In the genomic region with DNA sequence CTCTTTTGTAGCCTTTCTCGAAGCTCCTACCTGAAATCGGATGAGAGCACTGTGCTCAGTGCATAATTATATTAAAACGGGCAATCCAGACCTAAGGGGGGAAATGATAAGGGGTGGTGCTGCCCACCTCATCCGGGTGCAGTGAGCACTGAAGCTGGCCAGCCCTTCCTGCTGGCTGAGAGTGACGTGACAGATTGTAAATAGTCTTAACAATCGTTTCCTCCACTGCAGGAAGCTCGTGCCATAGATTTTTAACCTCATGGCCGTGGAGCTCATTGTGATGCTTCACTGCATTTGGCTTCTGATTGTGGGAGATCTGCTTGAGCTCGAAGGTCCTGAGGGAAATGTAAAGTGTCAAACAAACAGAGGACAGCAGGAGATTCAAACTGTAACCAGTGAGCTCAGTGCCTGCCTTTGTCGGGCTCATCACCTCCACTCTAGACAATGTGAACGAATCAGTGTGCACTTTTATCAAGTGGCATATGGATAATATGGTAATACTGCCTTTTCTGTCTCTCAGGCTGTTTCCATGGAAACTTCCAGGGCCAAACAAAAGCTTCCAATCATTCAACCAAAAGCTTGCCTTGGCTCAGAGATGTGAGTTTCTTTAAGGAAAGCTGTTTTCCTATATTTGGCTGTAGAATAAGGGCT, we compare ENCODE assay signal across 9 mouse cellular contexts. TPM values are rescaled to one million over a fixed set of nuclear protein-coding genes. Genes with fewer than 3 reads are reported as not detected.
A peak's percentile ranks its signal among the peaks of the same experiment; 100 is the strongest.
DNase-seq lines count a peak whose midpoint lies in the region; ATAC-seq and TF ChIP-seq lines count a peak whose summit lies in the region.
"Had no signal": no experiment of that assay in that cellular context is flagged by ENCODE, and none has a peak within 500 bp of the region (broad histone marks: within the 10 kb centered on the region; RNA-seq: fewer than 3 reads in every experiment).

No protein-coding gene starts in this region.

- no peak for DNase-seq in heart, postnatal 14 days
- DNase-seq in forebrain, embryonic 11.5 days (ENCODE audit: low spot score) = no peak
- peak; percentile 54 for DNase-seq in kidney, postnatal 0 days (ENCODE audit: low spot score)
- peak; percentile 59 for DNase-seq in midbrain, postnatal 0 days (ENCODE audit: low spot score)
- no peak for DNase-seq in cerebellum, adult 11 months
- DNase-seq in left cerebral cortex, adult 8-10 months (ENCODE audit: low spot score in 2 of 2) = no peak
- DNase-seq in right cerebral cortex, postnatal 14 days = no peak

- WGBS in heart, embryonic 14.5 days = 59% methylated on average over 11 of the region's 11 CpGs
- 49% methylated on average over 11 of the region's 11 CpGs for WGBS in forebrain, embryonic 11.5 days
- WGBS in kidney, postnatal 0 days = 31% methylated on average over 11 of the region's 11 CpGs
- 7% methylated on average over 11 of the region's 11 CpGs for WGBS in midbrain, postnatal 0 days

- no peak overlapping the region for H3K9ac ChIP-seq in heart, embryonic 14.5 days (ENCODE audit: low read length)
- no peak overlapping the region for H3K9ac ChIP-seq in forebrain, embryonic 11.5 days (ENCODE audit: low read length)
- 0 out of 2 replicates have a peak overlapping the region, but pooled peaks have one; percentile 23 for H3K9ac ChIP-seq in kidney, postnatal 0 days (ENCODE audit: low read depth, low read length)
- no peak overlapping the region for H3K9ac ChIP-seq in midbrain, postnatal 0 days (replicated peaks; ENCODE audit: low read length, poor library complexity, severe bottlenecking)
- H3K9ac ChIP-seq: limb, embryonic 12.5 days had no signal

- no peak for TF ChIP-seq CTCF in kidney, postnatal 0 days (IDR thresholded peaks at IDR 0.05; ENCODE audit: low read depth)
- TF ChIP-seq CTCF in midbrain, postnatal 0 days (IDR thresholded peaks at IDR 0.05) = no peak

- peaks cover 3 to 7% of the 10 kb centered on the region in 2 experiments; a peak in 2 of 4 replicates for H3K4me1 ChIP-seq in heart, embryonic 14.5 days (ENCODE audit: control insufficient read depth in 2 of 2, insufficient read depth in 2 of 2, low read length in 2 of 2)
- H3K4me1 ChIP-seq in forebrain, embryonic 11.5 days (replicated peaks; ENCODE audit: control insufficient read depth, insufficient read depth, low read length) = peaks cover 5% of the 10 kb centered on the region
- no peaks in the 10 kb centered on the region for H3K4me1 ChIP-seq in kidney, postnatal 0 days (replicated peaks; ENCODE audit: insufficient read depth, low read length)
- peaks cover 3% of the 10 kb centered on the region for H3K4me1 ChIP-seq in midbrain, postnatal 0 days (ENCODE audit: insufficient read depth, low read length)
- H3K4me1 ChIP-seq: limb, embryonic 12.5 days had no signal

- no peaks in the 10 kb centered on the region for H3K9me3 ChIP-seq in heart, embryonic 14.5 days (ENCODE audit: control insufficient read depth, low read length)
- H3K9me3 ChIP-seq in forebrain, embryonic 11.5 days (ENCODE audit: control insufficient read depth, low read length) = no peaks in the 10 kb centered on the region
- H3K9me3 ChIP-seq in kidney, postnatal 0 days (replicated peaks; ENCODE audit: low read length) = no peaks in the 10 kb centered on the region
- no peaks in the 10 kb centered on the region for H3K9me3 ChIP-seq in midbrain, postnatal 0 days (ENCODE audit: low read length)
- H3K9me3 ChIP-seq: limb, embryonic 12.5 days had no signal

- ATAC-seq in heart, embryonic 14.5 days (ENCODE audit: insufficient number of reproducible peaks, insufficient read depth, low FRiP score, low read depth) = peak; percentile 62; the same call in 1 of the 2 replicates
- ATAC-seq in forebrain, embryonic 11.5 days (replicated peaks; ENCODE audit: low FRiP score) = peak; percentile 63; the same call in 1 of the 2 replicates
- no peak for ATAC-seq in kidney, postnatal 0 days (replicated peaks; ENCODE audit: low FRiP score, low read depth)
- no peak for ATAC-seq in midbrain, postnatal 0 days (ENCODE audit: low FRiP score)

- intact Hi-C loops in heart, postnatal 14 days (cut with DNase I) = no loop called here

- H3K4me3 ChIP-seq in heart, embryonic 14.5 days (ENCODE audit: control insufficient read depth in 1 of 2, insufficient read depth in 1 of 2, low read depth in 1 of 2, low read length in 2 of 2) = no peak overlapping the region
- H3K4me3 ChIP-seq in forebrain, embryonic 11.5 days (ENCODE audit: low read depth, low read length) = no peak overlapping the region
- no peak overlapping the region for H3K4me3 ChIP-seq in kidney, postnatal 0 days (replicated peaks; ENCODE audit: low read depth, low read length)
- H3K4me3 ChIP-seq in midbrain, postnatal 0 days (ENCODE audit: low read depth, low read length) = no peak overlapping the region
- H3K4me3 ChIP-seq: limb, embryonic 12.5 days had no signal

- H3K27me3 ChIP-seq in heart, embryonic 14.5 days (ENCODE audit: control insufficient read depth, insufficient read depth, low read length) = no peaks in the 10 kb centered on the region
- no peaks in the 10 kb centered on the region for H3K27me3 ChIP-seq in forebrain, embryonic 11.5 days (ENCODE audit: control insufficient read depth, insufficient read depth, low read length)
- H3K27me3 ChIP-seq in kidney, postnatal 0 days (ENCODE audit: insufficient read depth, low read length) = no peaks in the 10 kb centered on the region
- no peaks in the 10 kb centered on the region for H3K27me3 ChIP-seq in midbrain, postnatal 0 days (ENCODE audit: insufficient read depth, low read length)
- H3K27me3 ChIP-seq: limb, embryonic 12.5 days had no signal

- peaks cover 63% of the 10 kb centered on the region for H3K36me3 ChIP-seq in heart, embryonic 14.5 days (ENCODE audit: control insufficient read depth, insufficient read depth, low read length)
- H3K36me3 ChIP-seq in forebrain, embryonic 11.5 days (ENCODE audit: control insufficient read depth, insufficient read depth, low read length) = no peaks in the 10 kb centered on the region; the same call in 1 of the 2 replicates
- peaks cover 29% of the 10 kb centered on the region; the same call in 1 of the 2 replicates for H3K36me3 ChIP-seq in kidney, postnatal 0 days (ENCODE audit: insufficient read depth, low read length)
- peaks cover 15% of the 10 kb centered on the region for H3K36me3 ChIP-seq in midbrain, postnatal 0 days (ENCODE audit: insufficient read depth, low read length)

- peak overlapping the region; percentile 49 to 54 for H3K27ac ChIP-seq in heart, embryonic 14.5 days (replicated peaks in 1 of 2; ENCODE audit: control insufficient read depth in 1 of 2, insufficient read depth in 1 of 2, low read depth in 2 of 2, low read length in 2 of 2)
- peak overlapping the region; percentile 38; the same call in 1 of the 2 replicates for H3K27ac ChIP-seq in forebrain, embryonic 11.5 days (ENCODE audit: low read depth, low read length)
- H3K27ac ChIP-seq in kidney, postnatal 0 days = peak overlapping the region; percentile 25; the same call in 1 of the 2 replicates
- H3K27ac ChIP-seq in midbrain, postnatal 0 days (ENCODE audit: low read depth, low read length) = peak overlapping the region; percentile 40
- H3K27ac ChIP-seq: limb, embryonic 12.5 days had no signal

- H3K4me2 ChIP-seq in heart, embryonic 14.5 days (ENCODE audit: low read length) = no peak overlapping the region
- no peak overlapping the region for H3K4me2 ChIP-seq in forebrain, embryonic 11.5 days (ENCODE audit: low read depth, low read length, severe bottlenecking)
- no peak overlapping the region for H3K4me2 ChIP-seq in kidney, postnatal 0 days (ENCODE audit: low read length)
- no peak overlapping the region for H3K4me2 ChIP-seq in midbrain, postnatal 0 days (ENCODE audit: low read depth, low read length, poor library complexity, severe bottlenecking)
- H3K4me2 ChIP-seq: limb, embryonic 12.5 days had no signal

RNA-seq across cellular contexts. Expression of a gene that starts 13.0 kb away (rescaled TPM):
- 32.7 and 33.6 TPM in 2 replicates for polyA plus RNA-seq in heart, embryonic 14.5 days (2014; fragmentation: Nextera tagmentation; extraction: Ambion mirVana)
- 10 to 100 TPM; 17.6 to 18.7 TPM for total RNA-seq in heart, postnatal 14 days (2021)
- 54.9 and 56.6 TPM in 2 replicates for polyA plus RNA-seq in forebrain, embryonic 11.5 days (2014; fragmentation: Nextera tagmentation; extraction: Ambion mirVana)
- 47.3 and 53.7 TPM in 2 replicates for polyA plus RNA-seq in kidney, postnatal 0 days (2015; fragmentation: Nextera tagmentation; extraction: Ambion mirVana)
- total RNA-seq in midbrain, postnatal 0 days (2014; rRNA removed) = 47.8 and 51.0 TPM in 2 replicates
- polyA plus RNA-seq in midbrain, postnatal 0 days (2015; fragmentation: Nextera tagmentation; extraction: Ambion mirVana) = 52.4 and 53.1 TPM in 2 replicates
- 10 to 100 TPM; 19.9 to 22.1 (median 20.1) TPM for total RNA-seq in left cerebral cortex, adult 8-10 months (2022)

RNA-seq across cellular contexts. Expression of a gene that starts 13.0 kb away (rescaled TPM):
- 37.1 and 47.0 TPM in 2 replicates for polyA plus RNA-seq in heart, embryonic 14.5 days (2014; fragmentation: Nextera tagmentation; extraction: Ambion mirVana)
- total RNA-seq in heart, postnatal 14 days (2021) = 10 to 100 TPM; 41.5 to 42.8 TPM
- polyA plus RNA-seq in forebrain, embryonic 11.5 days (2014; fragmentation: Nextera tagmentation; extraction: Ambion mirVana) = 50.8 and 54.5 TPM in 2 replicates
- polyA plus RNA-seq in kidney, postnatal 0 days (2015; fragmentation: Nextera tagmentation; extraction: Ambion mirVana) = 70.1 and 70.9 TPM in 2 replicates
- 29.5 and 46.4 TPM in 2 replicates for total RNA-seq in midbrain, postnatal 0 days (2014; rRNA removed)
- polyA plus RNA-seq in midbrain, postnatal 0 days (2015; fragmentation: Nextera tagmentation; extraction: Ambion mirVana) = 50.9 and 51.1 TPM in 2 replicates
- total RNA-seq in left cerebral cortex, adult 8-10 months (2022) = 10 to 100 TPM; 28.1 to 31.9 (median 30.5) TPM

Comparison
In these comparisons a context has a peak if more than half of its experiments do, and no peak if none do; other contexts are left out.
1. ATAC-seq: peak in heart, embryonic 14.5 days (single experiment) and forebrain, embryonic 11.5 days (single experiment); none in kidney, postnatal 0 days (single experiment) and midbrain, postnatal 0 days (single experiment).
2. DNase-seq: peak in kidney, postnatal 0 days (single experiment) and midbrain, postnatal 0 days (single experiment); none in heart, postnatal 14 days (0 of 2), forebrain, embryonic 11.5 days (single experiment), cerebellum, adult 11 months (single experiment), left cerebral cortex, adult 8-10 months (0 of 2) and right cerebral cortex, postnatal 14 days (single experiment).
3. Peak in every context shown above with its lines, with median percentiles within 50 percentile points of each other: H3K27ac ChIP-seq.